Mouse (Mus musculus): ENCODE results near the gene Tmem259. TPM values are rescaled to one million over a fixed set of nuclear protein-coding genes. Genes with fewer than 3 reads are reported as not detected.
A peak's percentile ranks its signal among the peaks of the same experiment; 100 is the strongest.

Tmem259 gene
- total RNA-seq, 2 experiments from 2014 or later, result 22.6 to 29.6 TPM

DNA sequence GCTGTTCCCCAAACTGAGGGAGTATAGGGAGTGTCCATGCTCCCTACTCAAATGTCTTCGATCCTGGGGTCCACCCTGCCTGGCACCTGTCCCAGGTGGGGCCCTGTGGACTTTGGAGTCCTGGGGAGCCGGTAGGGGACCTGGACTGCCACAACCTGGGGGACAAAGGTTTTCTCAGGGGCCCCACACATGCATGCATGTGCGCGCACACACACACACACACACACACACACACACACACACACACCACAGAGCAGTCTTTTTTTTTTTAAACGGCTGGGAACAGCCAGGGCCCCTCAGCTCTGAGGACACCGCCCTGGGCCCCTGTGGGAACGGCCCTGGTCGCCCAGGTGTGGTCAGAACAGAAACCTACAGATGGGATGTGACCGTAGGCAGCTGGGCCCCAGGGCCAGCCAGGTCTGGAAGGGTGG, 40.6 kb downstream of the Tmem259 start:
- no peak for ATAC-seq (replicated peaks; ENCODE audit: low FRiP score, poor library complexity, severe bottlenecking)

DNA sequence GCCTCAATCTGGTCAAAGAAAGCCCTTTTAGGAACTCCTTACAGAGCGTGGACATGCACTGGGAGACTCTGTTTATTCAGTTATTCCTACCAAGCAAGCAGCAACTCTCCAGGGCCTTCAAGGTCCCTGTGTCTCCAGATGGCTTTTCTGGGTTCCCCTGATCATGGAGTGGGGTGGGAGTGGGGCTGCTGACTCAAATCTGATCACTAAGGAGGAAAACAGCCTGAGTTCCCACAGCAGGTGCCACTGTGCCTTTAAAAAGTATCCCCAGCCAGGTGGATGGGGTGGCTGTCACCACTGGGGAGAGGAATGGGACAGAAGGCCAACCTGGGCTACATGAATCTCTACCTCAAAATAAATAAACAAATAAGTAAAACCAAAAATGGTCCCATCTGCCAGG, 41.1 kb downstream of the Tmem259 start:
- ATAC-seq (replicated peaks; ENCODE audit: low FRiP score, poor library complexity, severe bottlenecking), result no peak

DNA sequence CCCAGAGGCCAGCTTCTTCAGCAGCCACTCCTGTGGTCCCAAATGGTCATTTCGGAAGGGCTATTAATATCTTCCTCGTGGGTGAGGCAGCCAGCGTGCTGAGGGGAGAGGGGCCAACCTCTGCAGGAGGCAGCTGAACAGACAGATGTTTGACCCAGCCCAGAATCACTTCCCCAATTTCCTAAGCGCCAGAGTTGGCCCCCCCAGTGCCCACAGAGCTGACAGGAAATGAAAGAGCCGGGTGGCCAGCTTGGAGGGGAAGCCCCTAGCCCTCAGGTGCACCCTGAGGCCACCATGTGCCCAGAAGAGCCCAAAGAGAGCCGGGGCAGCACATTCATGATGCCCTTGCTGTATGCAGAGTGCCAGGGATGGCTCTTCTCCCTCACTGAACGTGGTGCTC, 43.4 kb downstream of the Tmem259 start:
- ATAC-seq (replicated peaks; ENCODE audit: low FRiP score, poor library complexity, severe bottlenecking), result no peak

DNA sequence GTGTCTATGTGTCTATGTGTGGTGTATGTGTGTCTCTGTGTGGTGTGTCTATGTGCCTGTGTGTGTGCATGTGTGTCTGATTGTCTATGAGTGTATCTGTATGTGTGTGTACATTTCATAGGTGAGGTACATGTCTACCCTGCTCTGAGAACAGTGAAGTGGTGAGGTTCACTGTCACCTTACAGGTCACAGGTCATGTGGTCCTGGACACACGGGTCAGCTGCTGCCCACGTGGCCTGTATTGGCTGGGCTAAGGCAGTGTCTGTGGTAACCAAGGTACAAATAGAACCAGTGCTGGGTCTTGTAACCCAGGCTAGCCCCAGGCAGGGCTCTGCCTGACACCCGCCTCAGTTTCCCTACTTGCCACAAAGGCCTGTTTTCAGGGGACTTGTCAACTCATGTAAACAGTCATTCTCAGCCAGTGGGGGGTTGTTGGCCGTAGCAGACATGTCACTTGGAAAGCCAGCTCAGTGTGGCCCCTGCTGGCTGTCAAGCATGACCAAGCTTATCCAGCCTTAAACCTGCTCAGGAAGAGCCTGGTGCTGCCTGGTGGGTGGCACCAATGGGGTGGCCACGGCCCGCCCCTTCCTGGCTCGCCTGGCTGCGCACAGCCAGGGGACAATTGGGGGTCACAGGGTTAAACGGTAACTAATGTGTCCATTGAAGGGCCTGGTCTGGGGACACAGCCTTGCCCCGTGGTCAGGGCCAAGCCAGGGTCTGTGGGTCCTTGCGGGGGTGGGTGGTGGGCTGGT, 46.2 kb downstream of the Tmem259 start:
- peak; percentile 33 for ATAC-seq (replicated peaks; ENCODE audit: low FRiP score, poor library complexity, severe bottlenecking)

DNA sequence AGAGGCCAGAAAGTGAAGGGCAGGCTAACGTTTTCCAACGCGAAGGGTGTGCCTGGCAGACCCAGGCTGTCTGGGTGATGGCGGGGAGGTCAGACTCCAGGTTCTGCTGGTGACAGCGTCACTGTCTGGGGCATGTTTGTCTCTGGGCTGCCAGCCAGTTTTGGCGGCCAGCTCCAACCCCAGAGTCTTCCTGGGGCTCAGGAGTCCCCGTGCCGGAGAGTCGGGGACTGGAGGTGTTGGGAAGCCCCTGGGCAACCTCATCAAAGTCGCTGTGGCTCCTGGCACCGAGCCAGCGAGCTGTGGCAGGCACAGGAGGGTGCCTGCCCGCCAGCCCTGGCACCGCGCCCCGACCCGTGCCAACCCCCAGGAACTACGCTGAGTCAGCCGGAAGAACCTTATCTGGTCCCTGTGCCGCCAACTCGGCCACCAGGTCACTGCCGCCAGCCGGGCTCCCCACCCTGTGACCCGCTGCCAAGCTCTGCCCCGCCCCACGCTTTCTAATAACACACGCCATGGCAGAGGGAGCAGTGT, 47.2 kb downstream of the Tmem259 start:
- ATAC-seq (replicated peaks; ENCODE audit: low FRiP score, poor library complexity, severe bottlenecking), result peak; percentile 82

DNA sequence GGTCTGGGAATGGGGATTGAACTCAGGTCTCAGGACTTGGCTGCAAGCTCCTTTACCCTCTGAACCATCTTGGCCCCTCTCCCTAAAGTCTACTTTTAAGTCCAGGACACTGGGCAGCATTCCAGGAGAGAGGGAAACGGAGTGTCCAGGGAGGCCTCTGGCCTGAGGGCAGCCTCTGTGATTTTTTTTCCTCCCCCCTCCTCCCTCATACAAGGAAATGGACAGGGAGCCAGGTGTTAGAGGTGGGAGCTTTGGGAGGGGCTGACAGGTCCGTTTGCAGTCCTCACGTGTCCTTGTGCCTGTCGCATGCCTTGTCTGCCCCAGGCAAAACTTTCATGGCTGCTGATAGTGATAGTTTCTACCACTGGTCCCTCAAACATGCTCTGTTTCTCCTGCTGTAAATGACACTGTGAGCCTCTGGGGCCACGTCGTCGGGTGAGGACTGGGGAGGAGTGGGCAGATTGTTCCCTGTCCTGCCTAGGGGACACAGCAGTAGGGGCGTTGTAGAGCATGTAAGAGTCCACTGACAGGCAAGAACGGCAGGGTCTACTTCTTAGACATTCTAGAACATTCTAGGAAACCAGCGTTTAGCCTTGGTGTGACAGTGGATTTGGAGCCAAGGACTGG, 47.7 kb downstream of the Tmem259 start:
- peak; percentile 22 for ATAC-seq (replicated peaks; ENCODE audit: low FRiP score, poor library complexity, severe bottlenecking)

DNA sequence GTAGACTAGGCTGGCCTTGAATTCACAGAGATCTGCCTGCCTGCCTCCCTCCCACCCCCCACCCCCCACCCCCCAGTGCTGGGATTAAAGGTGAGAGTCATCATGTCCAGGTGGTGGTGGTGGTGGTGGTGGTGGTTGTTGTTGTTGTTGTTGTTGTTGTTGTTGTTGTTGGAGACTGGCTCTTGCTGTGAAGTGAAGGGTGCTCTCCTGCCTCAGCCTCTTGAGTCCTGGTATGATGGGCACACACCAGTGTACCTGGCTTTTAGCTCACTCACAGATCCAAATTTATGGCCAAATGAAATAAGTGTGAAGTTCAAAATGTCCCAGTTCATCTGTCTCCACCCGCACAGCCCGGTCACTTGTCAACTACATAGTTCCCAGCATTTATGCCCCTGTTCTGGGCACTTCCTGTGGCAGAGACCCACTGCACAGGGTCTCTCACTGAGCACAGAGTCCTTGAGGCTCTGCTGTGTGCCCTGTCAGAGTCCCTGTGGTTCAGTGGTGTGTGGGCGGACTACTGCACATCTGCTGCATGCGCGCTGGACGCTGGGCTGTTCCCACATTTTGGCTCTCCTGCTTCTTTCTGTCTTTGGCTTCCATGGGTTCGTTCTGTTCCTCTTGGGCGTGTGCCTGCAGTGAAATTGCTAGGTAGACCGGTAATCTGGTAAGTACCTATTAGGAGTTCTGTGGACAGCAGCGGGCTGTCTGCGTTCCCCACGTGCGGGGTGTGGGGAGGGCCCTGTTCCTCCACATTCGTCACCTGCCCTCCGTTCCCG, 49.1 kb downstream of the Tmem259 start:
- no peak for ATAC-seq (replicated peaks; ENCODE audit: low FRiP score, poor library complexity, severe bottlenecking)

DNA sequence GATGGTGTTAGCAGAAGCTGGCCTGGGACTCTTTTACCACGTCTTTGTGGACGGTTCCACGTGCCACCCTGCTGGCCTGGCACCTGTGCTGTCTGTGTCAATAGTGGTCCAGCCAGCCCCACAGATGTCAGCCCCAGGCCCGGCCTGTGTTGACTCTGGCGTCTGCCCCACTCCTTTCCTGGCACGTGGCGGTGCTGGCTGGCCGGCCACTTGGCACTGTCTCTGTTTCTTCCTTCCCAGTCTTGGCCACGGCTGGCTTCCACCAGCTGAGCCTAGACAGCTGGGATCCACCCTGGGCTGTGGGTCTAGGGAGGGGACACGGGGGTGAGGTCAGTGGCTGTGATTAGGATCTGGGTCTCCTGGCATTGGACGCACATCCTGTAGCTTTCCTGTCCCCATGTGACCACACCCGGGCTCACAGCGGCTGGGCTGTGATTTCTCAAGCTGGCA, 49.8 kb downstream of the Tmem259 start:
- no peak for ATAC-seq (replicated peaks; ENCODE audit: low FRiP score, poor library complexity, severe bottlenecking)

DNA sequence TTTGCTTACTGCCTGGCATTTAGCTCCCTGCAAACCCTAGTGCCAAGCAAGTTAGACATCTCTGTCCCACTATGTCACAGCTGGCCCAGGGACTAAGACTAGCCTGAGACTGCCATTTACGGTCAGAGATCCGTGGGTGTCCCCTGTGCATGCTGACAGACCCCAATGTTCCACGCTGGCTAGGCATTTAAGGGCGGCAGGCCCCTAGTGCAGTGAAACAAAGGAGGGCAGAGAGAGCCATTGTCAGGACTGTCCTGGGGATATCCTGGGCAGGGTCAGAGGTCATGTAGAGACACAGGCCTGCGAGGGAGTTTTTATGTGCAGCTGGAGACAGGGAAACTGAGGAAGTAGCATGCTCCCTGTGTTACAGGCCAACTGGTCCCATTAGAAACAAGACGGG, 50.3 kb downstream of the Tmem259 start:
- ATAC-seq (replicated peaks; ENCODE audit: low FRiP score, poor library complexity, severe bottlenecking), result no peak

DNA sequence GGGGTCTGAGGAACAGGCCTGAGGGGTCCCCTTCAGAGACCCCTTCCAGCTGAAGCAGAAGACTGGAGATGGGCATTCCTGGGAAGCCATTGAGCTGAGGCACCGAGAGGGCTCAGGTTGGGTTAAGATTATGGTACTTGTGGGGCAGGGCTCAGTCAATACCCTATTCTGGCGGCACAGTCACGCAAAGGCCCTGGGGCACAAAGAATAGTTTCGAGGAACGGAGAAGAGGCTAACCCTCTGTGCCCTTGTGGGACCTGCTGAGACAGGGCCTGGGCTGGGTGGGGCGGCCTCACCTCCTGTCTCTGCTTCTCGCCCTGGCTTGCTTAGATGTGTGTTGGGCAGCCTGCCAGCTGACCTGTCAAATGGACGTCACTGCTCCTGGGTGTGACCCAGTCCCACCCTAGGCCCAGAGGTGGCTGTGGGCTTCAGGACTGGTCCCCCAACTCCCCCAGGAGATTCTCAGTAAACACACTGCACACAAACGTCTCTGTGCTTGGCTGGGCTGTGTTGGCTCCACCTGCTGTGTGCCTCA, 50.9 kb downstream of the Tmem259 start:
- ATAC-seq (replicated peaks; ENCODE audit: low FRiP score, poor library complexity, severe bottlenecking), result no peak

DNA sequence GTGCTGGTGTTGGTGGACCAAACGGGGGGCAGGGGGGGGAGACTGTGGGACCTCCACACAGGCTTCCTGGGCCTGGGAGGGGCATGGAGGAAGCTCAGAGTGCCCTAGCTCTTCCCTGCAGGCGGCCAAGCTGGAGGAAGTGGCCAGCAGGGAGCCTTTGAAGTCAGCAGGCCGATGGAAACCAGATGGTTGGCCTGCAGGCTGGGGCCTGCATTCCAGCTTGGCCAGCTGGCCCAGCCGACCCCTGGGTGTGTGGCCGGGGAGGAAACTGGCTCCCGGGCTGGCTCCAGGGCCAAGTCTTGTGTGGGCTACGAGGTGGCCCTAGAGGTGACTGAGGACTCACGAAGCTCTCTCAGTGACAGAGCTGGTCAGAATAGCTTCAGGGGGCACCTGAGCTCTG, 51.4 kb downstream of the Tmem259 start:
- ATAC-seq (replicated peaks; ENCODE audit: low FRiP score, poor library complexity, severe bottlenecking), result no peak

DNA sequence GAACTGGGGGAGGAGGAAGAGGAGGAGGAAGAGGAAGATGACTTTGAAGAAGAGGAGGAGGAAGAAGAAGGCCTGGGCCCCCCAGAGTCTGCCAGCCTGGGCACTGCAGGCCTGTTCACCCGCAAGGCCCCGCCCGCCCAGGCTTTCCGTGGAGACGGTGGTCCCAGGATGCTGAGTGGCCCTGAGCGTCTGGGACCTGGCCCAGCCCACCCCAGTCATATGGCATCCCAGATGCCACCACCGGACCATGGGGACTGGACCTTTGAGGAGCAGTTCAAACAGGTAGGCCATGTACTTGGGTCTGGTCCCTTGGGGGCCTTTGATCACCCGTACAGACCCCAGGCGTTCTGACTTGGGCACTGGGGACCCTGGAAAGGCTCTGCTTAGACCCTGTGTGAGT, 52.3 kb downstream of the Tmem259 start:
- ATAC-seq (replicated peaks; ENCODE audit: low FRiP score, poor library complexity, severe bottlenecking), result no peak

DNA sequence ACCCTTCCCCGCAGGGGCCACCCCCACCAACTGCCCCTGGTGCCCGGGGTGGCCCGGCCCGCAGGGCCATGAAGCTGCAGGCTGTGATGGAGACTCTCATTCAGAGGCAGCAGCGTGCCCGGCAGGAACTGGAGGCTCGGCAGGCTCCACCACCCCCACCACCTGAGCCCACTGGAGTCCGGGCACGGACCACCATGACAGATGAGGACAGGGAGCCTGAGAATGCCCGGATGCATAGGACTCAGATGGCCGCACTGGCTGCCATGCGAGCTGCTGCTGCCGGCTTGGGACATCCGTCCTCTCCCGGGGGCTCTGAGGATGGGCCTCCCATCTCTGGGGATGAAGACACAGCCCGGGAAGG, 53.3 kb downstream of the Tmem259 start:
- no peak for ATAC-seq (replicated peaks; ENCODE audit: low FRiP score, poor library complexity, severe bottlenecking)

DNA sequence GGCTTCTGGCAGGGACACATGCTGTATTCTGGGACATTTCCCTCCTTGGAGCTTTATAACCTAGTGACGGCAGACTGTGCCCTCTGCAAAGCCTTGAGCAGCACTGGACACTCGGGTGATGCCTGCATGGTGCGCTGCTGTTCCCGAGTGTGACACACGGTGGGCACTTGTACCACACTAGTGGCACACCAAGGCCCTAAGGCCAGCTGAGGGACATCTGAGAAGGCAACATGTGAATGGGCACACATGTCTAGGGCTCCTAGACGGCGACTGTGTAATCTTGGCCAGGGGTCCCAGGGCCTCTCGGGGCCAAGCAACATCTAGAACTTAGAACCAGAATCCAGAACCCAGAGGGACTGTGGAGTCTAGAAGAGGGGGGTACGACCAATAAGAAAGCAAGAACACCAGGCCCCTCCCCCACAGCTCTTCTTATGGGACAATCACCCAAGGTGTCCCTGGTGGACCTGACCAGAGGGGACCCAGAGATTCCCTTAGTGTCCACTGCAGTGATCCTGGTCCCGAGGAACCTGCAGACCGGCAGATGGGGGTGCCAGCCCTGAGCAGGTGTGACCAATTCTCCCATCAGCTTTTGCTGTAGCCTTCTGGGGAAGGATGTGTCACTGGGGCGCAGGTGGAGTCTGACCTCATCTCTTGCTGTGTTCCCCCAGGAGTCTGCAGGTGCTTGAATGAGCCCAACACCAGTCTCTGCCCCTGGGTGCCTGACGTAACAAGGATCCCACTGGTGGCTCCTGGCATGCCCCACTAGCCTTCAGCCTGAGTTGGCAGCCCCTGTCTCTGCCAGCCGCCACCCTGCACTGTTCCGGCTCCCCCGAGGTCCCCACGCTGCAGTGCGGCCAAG, 53.9 kb downstream of the Tmem259 start:
- no peak for ATAC-seq (replicated peaks; ENCODE audit: low FRiP score, poor library complexity, severe bottlenecking)

DNA sequence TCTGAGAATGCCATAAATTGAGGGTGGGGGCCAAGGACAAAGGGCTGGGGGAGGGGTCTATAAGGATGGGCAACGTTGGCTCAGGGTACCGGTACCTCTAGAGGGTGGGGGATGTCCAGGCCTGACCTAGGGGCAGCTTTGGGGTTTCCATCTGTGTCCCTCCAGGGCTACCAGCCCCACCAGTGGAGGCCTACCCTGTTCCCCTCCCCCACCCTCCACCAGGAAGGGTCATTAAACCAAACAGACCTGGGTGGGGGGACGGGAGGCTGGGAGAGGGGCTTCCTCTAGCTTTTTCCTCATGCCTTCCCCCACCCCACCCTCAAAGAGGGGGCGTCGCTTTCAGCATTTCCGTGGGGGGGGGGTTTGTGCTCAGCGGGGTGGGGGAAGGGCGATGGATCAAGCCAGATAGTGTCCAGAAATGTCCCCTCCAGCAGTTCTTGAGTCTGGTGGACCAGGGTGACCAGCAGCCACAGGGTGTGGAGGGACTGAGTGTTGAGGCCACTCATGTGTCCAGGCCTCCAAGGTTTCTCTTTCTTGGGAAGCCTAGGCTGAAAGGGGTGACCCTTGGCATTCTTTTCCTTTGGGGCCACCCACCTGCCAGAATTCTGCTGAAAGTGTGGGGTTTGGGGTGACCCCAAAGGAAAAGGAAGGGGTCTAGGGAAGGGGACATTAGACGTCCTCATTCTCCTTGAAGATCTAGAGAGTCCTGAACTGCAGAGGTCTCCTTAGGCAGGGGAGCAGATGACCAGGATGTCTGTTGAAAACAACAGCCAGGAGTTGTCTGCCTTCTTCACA, 55.0 kb downstream of the Tmem259 start:
- ATAC-seq (replicated peaks; ENCODE audit: low FRiP score, poor library complexity, severe bottlenecking), result no peak

DNA sequence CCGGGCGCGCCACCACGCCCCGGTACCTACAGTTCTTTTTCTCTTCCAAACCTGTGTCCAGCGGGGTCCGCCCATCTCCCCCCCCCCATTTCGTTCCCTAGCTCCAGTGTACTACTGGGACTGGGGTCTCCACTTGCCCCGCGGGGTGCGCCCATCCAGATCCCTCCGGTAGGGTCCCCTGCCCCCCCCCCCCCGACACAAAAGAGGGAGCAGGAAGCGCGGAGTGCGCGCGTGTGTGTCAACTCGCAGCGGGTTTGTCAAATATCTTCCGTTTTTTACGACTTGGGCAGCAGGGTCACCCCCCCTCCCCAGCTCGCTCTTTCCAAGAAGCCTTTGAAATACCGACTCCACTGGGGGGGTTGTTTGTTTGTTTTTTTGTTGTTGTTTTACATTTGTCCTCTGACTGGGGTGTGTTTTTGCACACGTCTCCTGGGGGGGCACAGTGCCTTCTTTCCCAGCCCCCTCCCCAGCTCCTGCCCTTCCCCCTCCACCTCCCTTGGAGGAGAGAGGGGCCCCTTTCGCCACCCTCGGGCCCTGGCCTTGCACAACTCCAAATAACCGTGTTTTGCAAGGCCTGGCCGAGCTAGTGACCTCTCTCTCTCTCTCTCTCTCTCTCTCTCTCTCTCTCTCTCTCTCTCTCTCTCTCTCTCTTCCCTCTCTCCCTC, 56.0 kb downstream of the Tmem259 start:
- ATAC-seq (replicated peaks; ENCODE audit: low FRiP score, poor library complexity, severe bottlenecking), result no peak

DNA sequence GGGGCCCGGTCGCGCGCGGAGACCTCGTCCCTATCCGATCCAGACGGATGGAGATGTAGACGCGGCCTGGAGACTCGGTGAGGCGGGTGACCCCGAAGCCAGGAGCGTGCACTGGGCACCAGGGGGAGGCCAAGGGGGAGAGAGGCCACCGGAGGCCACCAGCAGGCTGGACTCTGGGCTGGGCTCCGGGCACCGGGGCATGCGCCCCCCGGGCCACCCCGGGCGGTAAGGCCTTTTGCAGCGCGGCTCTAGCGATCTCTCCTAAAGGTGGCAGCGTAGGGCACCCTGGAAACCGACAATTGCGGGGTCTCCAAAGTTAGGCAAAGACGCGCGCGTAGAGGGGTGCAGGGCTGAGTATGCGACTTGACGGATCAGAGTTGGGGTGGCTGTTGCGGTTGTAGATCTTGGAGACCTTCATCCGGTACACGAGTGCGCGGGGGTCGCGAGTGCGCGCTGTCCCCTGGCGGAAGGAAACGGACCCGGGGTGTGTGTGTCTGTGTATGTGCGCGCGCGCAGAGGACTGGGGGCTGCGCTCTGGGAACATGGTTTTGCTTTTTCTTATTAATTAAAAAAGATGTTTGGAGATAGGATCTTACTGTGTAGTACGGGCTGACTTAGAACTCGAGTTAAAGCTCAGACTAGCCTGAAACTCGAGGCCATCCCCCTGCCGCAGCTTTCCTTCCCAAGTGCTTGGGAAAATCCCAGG, 56.7 kb downstream of the Tmem259 start:
- no peak for ATAC-seq (replicated peaks; ENCODE audit: low FRiP score, poor library complexity, severe bottlenecking)

All from erythroblast, adult 5-6 weeks (primary cell).